Mouse (Mus musculus) embryonic fibroblast, embryonic 13.5 days (primary cell): ENCODE data around the gene Srgn.
"Not testable (repeated sequence)": the region's sequence is repeated elsewhere in the genome, so short reads cannot be mapped to it uniquely, and the experiment has no call there.

Experiments
- CTCF ChIP-seq: IDR thresholded peaks from 2 replicates; pipeline ENCODE4 v1.5.1; 2011; ENCODE audit warnings: mild to moderate bottlenecking, control low read depth, low read length, moderate library complexity, borderline replicate concordance; ENCODE audit not compliant: insufficient read depth
- POLR2A ChIP-seq: IDR thresholded peaks from 2 replicates; pipeline ENCODE4 v1.6.1; 2011; ENCODE audit warnings: low read depth, mild to moderate bottlenecking, control low read depth, low read length, moderate library complexity

GRCm38 (mm10) chr10:62491681-62492080, 35.6 kb downstream of the Srgn start:
- not testable (repeated sequence) for TF ChIP-seq POLR2A, CTCF
